Mouse (Mus musculus) kidney, postnatal 14 days (tissue): ENCODE results near the gene Tyro3.

Experiments
- DNase-seq: peaks from one replicate; pipeline ENCODE4 v3.0.0; 2022; ENCODE audit warnings: mixed read lengths

Tyro3 gene

GRCm38 (mm10) chr2:119864484-119864883, 67.0 kb downstream of the Tyro3 start:
- no peak for DNase-seq
